Mouse (Mus musculus): ENCODE measurements at regions not wholly inside any gene's neighbourhood (a gene's known extent, or its start where the extent isn't known, plus 50 kb on each side); places are given as distances from the start of the nearest gene placed in this dataset.

DNA sequence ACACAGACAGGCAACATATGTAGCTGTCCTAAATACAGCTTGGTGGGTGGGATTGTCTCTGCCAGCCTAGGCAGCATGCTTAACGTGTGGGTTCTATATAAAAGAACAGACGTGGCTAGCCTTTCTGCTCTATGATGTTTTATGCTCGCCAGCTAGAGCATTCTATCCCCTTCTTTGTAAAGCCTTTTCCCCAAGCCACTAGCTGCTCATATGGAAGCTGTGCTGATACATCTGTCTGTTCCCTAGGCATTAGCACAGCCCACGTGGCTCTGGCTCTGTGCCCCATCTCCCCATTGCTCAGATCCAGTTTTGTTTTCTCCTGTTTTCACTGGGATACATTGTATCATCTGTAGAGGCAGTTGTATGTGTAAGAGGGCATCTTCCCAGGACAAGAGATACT, 511.3 kb downstream of the Adam3 start:
- 75% methylated on average over 4 of the region's 4 CpGs for WGBS

DNA sequence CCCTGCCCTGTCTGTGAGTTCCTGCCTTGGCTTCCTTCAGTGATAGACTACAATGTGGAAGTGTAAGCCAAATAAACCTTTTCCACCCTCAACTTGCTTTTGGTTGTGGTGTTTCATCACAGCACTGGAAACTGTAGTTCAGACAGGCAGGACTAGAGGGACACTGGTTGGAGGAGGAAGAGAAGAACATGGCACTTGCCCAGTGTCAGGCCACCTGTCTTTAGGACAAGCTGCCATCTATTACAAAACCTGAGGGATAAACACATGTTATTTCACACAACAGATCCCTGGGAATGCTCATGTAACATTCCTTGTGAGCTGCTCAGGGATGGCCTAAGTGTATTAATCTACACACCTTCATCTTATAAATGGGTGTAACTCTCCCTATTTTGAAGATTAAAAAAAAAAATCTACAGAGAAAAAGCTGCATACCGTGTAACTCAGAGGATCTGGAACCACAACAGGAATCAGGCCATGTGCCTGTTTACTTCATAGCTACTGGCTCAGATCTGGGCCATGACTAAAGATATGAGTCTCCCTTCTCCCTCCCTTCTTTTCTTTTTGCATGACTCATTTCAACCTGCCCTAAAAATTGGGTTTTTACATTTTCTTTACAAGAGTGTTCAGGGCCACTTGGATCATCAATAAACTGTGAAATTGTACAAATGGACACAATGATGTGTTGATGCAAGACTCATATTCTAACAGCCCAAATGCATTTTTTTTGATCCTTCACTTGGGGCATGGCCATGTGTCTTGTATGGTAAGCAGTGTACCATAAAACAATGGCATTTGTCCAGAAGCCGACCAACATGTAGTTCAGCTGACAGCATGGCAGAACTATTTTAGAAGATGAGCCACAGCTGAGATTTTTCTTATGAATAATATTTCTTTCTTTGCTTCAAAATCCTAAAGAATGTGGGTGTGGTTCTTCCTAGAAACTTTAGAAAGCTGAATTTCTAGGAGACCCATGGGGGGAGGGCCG, 513.1 kb downstream of the Adam3 start:
- Histone ChIP-seq H3K4me3 (no peak overlapping the region), H3K27me3 (no peaks in the 10 kb centered on the region), H3K9me3 (no peaks in the 10 kb centered on the region), H3K4me1 (no peaks in the 10 kb centered on the region), H3K4me2 (replicated peaks) (no peak overlapping the region), H3K27ac (replicated peaks) (no peak overlapping the region), H3K9ac (replicated peaks) (no peak overlapping the region), H3K36me3 (no peaks in the 10 kb centered on the region)
- WGBS, result 88% methylated on average over 3 of the region's 3 CpGs
- ATAC-seq (ENCODE audit: low FRiP score, low read depth), result no peak

More for the DNA sequence above, 511.3 kb downstream of the Adam3 start:
- H3K27me3 ChIP-seq, result no peaks in the 10 kb centered on the region
- H3K9ac ChIP-seq (replicated peaks), result no peak overlapping the region
- no peak overlapping the region for H3K4me3 ChIP-seq
- H3K4me1 ChIP-seq, result no peaks in the 10 kb centered on the region
- H3K27ac ChIP-seq (replicated peaks), result no peak overlapping the region
- H3K4me2 ChIP-seq (replicated peaks), result no peak overlapping the region
- no peaks in the 10 kb centered on the region for H3K9me3 ChIP-seq
- no peak for ATAC-seq (ENCODE audit: low FRiP score, low read depth)
- H3K36me3 ChIP-seq, result no peaks in the 10 kb centered on the region

DNA sequence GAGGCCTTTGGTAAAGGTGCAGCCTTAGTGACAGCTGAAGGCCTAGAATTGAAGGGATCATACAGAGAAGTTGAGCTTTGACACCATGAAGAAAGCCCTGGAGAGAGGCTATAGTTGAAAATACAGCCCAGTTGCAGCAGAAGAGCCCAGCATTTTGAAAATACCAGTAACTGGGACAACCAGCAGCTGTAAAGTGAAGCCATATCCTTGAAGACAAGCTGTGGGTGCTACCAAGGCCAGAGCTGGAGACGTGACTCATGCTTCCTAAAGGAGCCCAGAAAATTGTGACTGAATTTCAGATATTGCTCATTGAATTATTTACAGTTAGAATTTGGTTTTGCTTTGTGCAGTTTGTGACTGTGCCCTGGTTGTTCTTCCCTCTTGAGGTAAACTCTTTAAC, 514.6 kb downstream of the Adam3 start:
- no peak for ATAC-seq (ENCODE audit: low FRiP score, low read depth)
- Histone ChIP-seq H3K36me3 (no peaks in the 10 kb centered on the region), H3K9ac (replicated peaks) (no peak overlapping the region), H3K27ac (replicated peaks) (no peak overlapping the region), H3K4me3 (no peak overlapping the region), H3K9me3 (no peaks in the 10 kb centered on the region), H3K27me3 (no peaks in the 10 kb centered on the region), H3K4me1 (no peaks in the 10 kb centered on the region), H3K4me2 (replicated peaks) (no peak overlapping the region)
- WGBS, result 66% methylated on average over 1 of the region's 1 CpGs
